Mouse (Mus musculus): ENCODE results near the gene Fam205a1. TPM values are rescaled to one million over a fixed set of nuclear protein-coding genes. Genes with fewer than 3 reads are reported as not detected.

The Fam205a1 gene
- polyA plus RNA-seq, 1 experiment from 2014 or later: not detected

Other genes starting within 250 kb of the Fam205a1 start
- not detected in 2 replicates for gene Gm10591, start 241.7 kb downstream of the Fam205a1 start, polyA plus RNA-seq (2016; fragmentation: Nextera tagmentation; extraction: Ambion mirVana)
- gene Gm2564, start 224.2 kb downstream of the Fam205a1 start, polyA plus RNA-seq (2016; fragmentation: Nextera tagmentation; extraction: Ambion mirVana): 0.42 TPM in 1 of 2 replicates, not detected in the other
- gene Ccl27b, start 198.6 kb downstream of the Fam205a1 start, polyA plus RNA-seq (2016; fragmentation: Nextera tagmentation; extraction: Ambion mirVana): not detected in 2 replicates
- gene Il11ra2, start 192.0 kb downstream of the Fam205a1 start, polyA plus RNA-seq (2016; fragmentation: Nextera tagmentation; extraction: Ambion mirVana): not detected in 2 replicates
- gene 4930578G10Rik, start 118.3 kb downstream of the Fam205a1 start, polyA plus RNA-seq (2016; fragmentation: Nextera tagmentation; extraction: Ambion mirVana): not detected in 2 replicates
- gene Ccl19, start 97.3 kb downstream of the Fam205a1 start, polyA plus RNA-seq (2016; fragmentation: Nextera tagmentation; extraction: Ambion mirVana): not detected in 2 replicates
- gene Ccl21a, start 79.9 kb downstream of the Fam205a1 start, polyA plus RNA-seq (2016; fragmentation: Nextera tagmentation; extraction: Ambion mirVana): 3.1 and 4.0 TPM in 2 replicates
- 0.09 TPM in 1 of 2 replicates, not detected in the other for gene Gm12394, start 2.9 kb upstream of the Fam205a1 start, polyA plus RNA-seq (2016; fragmentation: Nextera tagmentation; extraction: Ambion mirVana)
- gene Fam205c, start 20.3 kb upstream of the Fam205a1 start, polyA plus RNA-seq (2016; fragmentation: Nextera tagmentation; extraction: Ambion mirVana): 0.35 TPM in 1 of 2 replicates, not detected in the other
- gene Phf24, start 62.8 kb upstream of the Fam205a1 start, polyA plus RNA-seq (2016; fragmentation: Nextera tagmentation; extraction: Ambion mirVana): 0.14 and 0.31 TPM in 2 replicates
- 6.6 and 7.4 TPM in 2 replicates for gene Dnajb5, start 95.9 kb upstream of the Fam205a1 start, polyA plus RNA-seq (2016; fragmentation: Nextera tagmentation; extraction: Ambion mirVana)
- 0.46 and 0.78 TPM in 2 replicates for gene 1700022I11Rik, start 115.7 kb upstream of the Fam205a1 start, polyA plus RNA-seq (2016; fragmentation: Nextera tagmentation; extraction: Ambion mirVana)
- 656 and 692 TPM in 2 replicates for gene Vcp, start 146.6 kb upstream of the Fam205a1 start, polyA plus RNA-seq (2016; fragmentation: Nextera tagmentation; extraction: Ambion mirVana)
- gene Fancg, start 156.6 kb upstream of the Fam205a1 start, polyA plus RNA-seq (2016; fragmentation: Nextera tagmentation; extraction: Ambion mirVana): 18.4 and 20.6 TPM in 2 replicates
- gene Pigo, start 171.9 kb upstream of the Fam205a1 start, polyA plus RNA-seq (2016; fragmentation: Nextera tagmentation; extraction: Ambion mirVana): 27.0 and 30.3 TPM in 2 replicates
- 344 and 353 TPM in 2 replicates for gene Stoml2, start 177.8 kb upstream of the Fam205a1 start, polyA plus RNA-seq (2016; fragmentation: Nextera tagmentation; extraction: Ambion mirVana)
- gene Fam214b, start 192.3 kb upstream of the Fam205a1 start, polyA plus RNA-seq (2016; fragmentation: Nextera tagmentation; extraction: Ambion mirVana): 12.1 and 13.4 TPM in 2 replicates
- gene Unc13b, start 205.1 kb upstream of the Fam205a1 start, polyA plus RNA-seq (2016; fragmentation: Nextera tagmentation; extraction: Ambion mirVana): 3.5 and 4.0 TPM in 2 replicates